Mouse (Mus musculus) lung, embryonic 14.5 days (tissue): ENCODE results near the gene Syt5. TPM values are rescaled to one million over a fixed set of nuclear protein-coding genes. Genes with fewer than 3 reads are reported as not detected.
A peak's percentile ranks its signal among the peaks of the same experiment; 100 is the strongest.

Experiments used
- ATAC-seq: fragments of 200-750 bp; cut with Nextera tagmentation; 2 replicates; pipeline ENCODE4 v1.8.0; 2017; ENCODE audit warnings: mild to moderate bottlenecking, moderate TSS enrichment, moderate library complexity; ENCODE audit not compliant: insufficient read depth
- DNase-seq: peaks from one replicate; pipeline ENCODE4 v3.0.0-alpha.2; 2015
- H3K27ac ChIP-seq: fragments of 300-500 bp; sonication (generic); 2 replicates; pipeline ENCODE4 v1.5.1; 2014; ENCODE audit warnings: low read depth, mild to moderate bottlenecking, moderate library complexity
- H3K27me3 ChIP-seq: fragments of 300-500 bp; sonication (generic); 2 replicates; pipeline ENCODE4 v1.6.1; 2014; ENCODE audit warnings: low read length, control low read depth; ENCODE audit not compliant: insufficient read depth
- H3K36me3 ChIP-seq: fragments of 300-500 bp; sonication (generic); 2 replicates; pipeline ENCODE4 v1.6.1; 2014; ENCODE audit warnings: control low read depth; ENCODE audit not compliant: insufficient read depth
- H3K4me1 ChIP-seq: fragments of 300-500 bp; sonication (generic); 2 replicates; pipeline ENCODE4 v1.6.1; 2014; ENCODE audit warnings: antibody characterized with exemption, control low read depth; ENCODE audit not compliant: insufficient read depth
- H3K4me2 ChIP-seq: fragments of 300-500 bp; sonication (generic); 2 replicates; pipeline ENCODE4 v1.6.1; 2014; ENCODE audit warnings: mild to moderate bottlenecking
- H3K4me3 ChIP-seq: fragments of 300-500 bp; sonication (generic); 2 replicates; pipeline ENCODE4 v1.5.1; 2014; ENCODE audit warnings: low read depth, low read length
- H3K9ac ChIP-seq: fragments of 300-500 bp; sonication (generic); 2 replicates; pipeline ENCODE4 v1.6.1; 2014
- H3K9me3 ChIP-seq: fragments of 300-500 bp; sonication (generic); 2 replicates; pipeline ENCODE4 v1.6.1; 2016; ENCODE audit warnings: low read depth, low read length, control low read depth
- CTCF ChIP-seq: IDR thresholded peaks from 2 replicates; pipeline ENCODE4 v1.5.1; 2016; ENCODE audit warnings: antibody characterized with exemption, low read depth
- WGBS: fragments of 180-500 bp; shearing (Covaris S2); extraction: QIAGEN DNeasy Blood & Tissue Kit; methylation state at CpG from one replicate; pipeline ENCODE4 v1.1.7; 2014; 5-methylcytosine and 5-hydroxymethylcytosine counted together
- microRNA-seq: library from miRNA; unstranded; fragments of <30 nt; microRNA quantifications from one replicate; pipeline ENCODE4, GENCODE M21; 2016; ENCODE audit warnings: borderline number of aligned reads
- polyA plus RNA-seq: library from polyadenylated mRNA; unstranded; fragments of >200 nt; fragmentation: Nextera tagmentation; extraction: Ambion mirVana; gene quantifications from 2 replicates; pipeline ENCODE4 v1.2.1, GENCODE M21; 2014

Gene Syt5
- polyA plus RNA-seq, 1 experiment from 2014 or later = 3.9 TPM

DNA sequence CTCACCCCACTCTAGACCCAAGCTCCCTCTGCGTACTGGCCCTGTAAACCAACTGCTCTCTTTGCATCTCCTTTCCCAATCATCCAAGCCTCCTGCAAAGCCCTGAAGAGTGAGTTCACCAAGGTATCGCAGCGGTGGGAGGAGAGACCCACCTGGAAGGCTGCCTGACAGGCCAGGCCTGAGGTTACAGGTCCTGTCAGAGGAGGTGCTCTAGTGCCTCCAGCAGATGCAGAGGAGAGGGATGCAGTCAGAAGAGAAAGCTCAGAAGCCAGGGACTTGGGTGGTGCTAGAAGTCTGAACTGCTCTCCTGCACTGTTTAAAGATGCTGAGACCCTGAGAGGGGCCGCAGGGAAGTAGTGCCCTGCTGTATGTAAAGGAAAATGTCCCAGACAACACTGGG lies 48.3 kb downstream of the Syt5 start:
- Histone ChIP-seq H3K4me1 (peaks cover 12% of the 10 kb centered on the region), H3K4me2 (peak overlapping the region; percentile 80; the same call in 1 of the 2 replicates), H3K36me3 (peaks cover 27% of the 10 kb centered on the region), H3K27me3 (no peaks in the 10 kb centered on the region), H3K4me3 (no peak overlapping the region), H3K27ac (no peak overlapping the region), H3K9ac (peak overlapping the region; percentile 36; the same call in 1 of the 2 replicates), H3K9me3 (no peaks in the 10 kb centered on the region)
- TF ChIP-seq CTCF = no peak
- DNase-seq = no peak
- no peak for ATAC-seq
- 86% methylated on average over 4 of the region's 4 CpGs for WGBS

DNA sequence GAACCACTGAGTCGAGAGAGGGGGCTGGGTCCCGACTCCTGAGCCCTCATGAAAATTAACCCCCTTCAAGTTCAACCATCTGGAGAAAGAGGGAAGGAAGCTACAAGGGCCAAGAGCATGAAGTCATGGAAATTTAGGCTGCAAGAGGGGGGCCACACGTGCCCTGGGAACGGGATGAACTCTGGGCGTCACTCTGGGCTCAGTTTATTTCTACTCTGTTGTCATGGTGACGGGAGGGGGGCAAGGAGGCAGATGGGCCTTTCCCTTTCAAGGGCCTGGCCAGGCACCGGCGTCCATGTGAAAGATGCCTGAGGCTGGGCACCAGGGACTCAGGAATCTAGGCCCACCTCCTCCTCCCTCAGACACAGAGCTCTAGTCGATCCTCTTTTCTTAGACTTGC lies 49.1 kb downstream of the Syt5 start:
- H3K4me3 ChIP-seq = 0 out of 2 replicates have a peak overlapping the region, but pooled peaks have one; percentile 1
- peaks cover 34% of the 10 kb centered on the region for H3K36me3 ChIP-seq
- H3K9me3 ChIP-seq = no peaks in the 10 kb centered on the region
- peaks cover 12% of the 10 kb centered on the region for H3K4me1 ChIP-seq
- 16% methylated on average over 9 of the region's 9 CpGs for WGBS
- ATAC-seq (no peak), DNase-seq (peak; percentile 75)
- H3K27me3 ChIP-seq = no peaks in the 10 kb centered on the region
- no peak overlapping the region for H3K27ac ChIP-seq
- TF ChIP-seq CTCF = no peak
- peak overlapping the region; percentile 80 for H3K4me2 ChIP-seq
- H3K9ac ChIP-seq = no peak overlapping the region

DNA sequence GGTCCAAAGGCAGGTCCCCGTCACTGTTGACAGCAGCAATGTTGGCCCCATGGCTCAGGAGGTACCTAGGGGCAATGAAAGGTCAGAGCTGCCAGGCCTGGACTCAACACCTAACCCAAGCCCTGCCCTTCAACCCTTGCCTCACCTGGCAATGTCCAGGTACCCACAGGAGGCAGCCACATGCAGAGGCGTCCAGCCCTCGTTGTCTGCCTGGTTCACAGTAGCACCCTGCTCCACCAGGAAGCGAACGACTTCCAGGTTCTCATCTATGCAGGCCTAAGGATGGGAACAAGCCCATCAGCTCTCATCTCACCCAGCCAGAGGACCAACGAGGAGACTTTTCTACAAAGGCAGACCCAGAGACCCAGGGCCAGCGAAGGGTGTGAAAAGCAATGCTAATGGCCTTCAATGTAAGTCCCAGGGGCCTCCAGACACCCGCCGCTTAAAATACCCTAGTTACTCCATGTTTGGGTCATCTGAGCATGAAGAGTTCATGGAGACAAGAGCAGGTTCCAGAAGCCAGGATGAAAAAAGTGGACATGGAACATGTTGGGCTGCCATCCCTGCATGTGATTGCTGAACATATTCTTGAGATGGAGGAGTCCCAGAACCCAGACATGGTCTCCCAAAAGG lies 50.0 kb downstream of the Syt5 start:
- peaks cover 42% of the 10 kb centered on the region for H3K36me3 ChIP-seq
- no peak overlapping the region for H3K9ac ChIP-seq
- no peak for DNase-seq
- H3K27me3 ChIP-seq = no peaks in the 10 kb centered on the region
- TF ChIP-seq CTCF = no peak
- 86% methylated on average over 9 of the region's 9 CpGs for WGBS
- no peaks in the 10 kb centered on the region for H3K9me3 ChIP-seq
- no peak for ATAC-seq
- H3K4me1 ChIP-seq = peaks cover 12% of the 10 kb centered on the region
- no peak overlapping the region for H3K27ac ChIP-seq
- no peak overlapping the region for H3K4me2 ChIP-seq
- H3K4me3 ChIP-seq = no peak overlapping the region

DNA sequence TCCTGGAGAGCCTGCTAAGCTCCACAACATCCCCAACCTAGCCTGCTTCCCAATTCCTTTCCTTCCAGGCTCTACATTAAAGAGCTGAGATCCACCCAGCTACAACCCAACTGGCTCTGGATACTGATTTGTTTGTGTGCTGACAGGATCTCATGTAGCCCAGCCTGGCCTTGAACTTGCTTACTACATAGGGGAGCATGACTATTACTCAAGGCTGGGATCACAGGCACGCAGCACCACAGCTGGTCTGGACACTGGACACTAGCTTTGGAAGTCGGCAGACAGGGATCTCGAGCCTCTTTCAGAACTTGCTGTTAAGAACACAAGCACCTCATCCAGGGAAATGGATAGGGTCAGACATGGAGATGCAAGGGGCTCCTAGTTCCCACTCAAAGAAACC lies 50.9 kb downstream of the Syt5 start:
- TF ChIP-seq CTCF = no peak
- Histone ChIP-seq H3K27me3 (no peaks in the 10 kb centered on the region), H3K4me3 (no peak overlapping the region), H3K27ac (no peak overlapping the region), H3K4me1 (peaks cover 12% of the 10 kb centered on the region), H3K9ac (no peak overlapping the region), H3K36me3 (peaks cover 49% of the 10 kb centered on the region), H3K9me3 (no peaks in the 10 kb centered on the region), H3K4me2 (no peak overlapping the region)
- WGBS = 91% methylated on average over 3 of the region's 3 CpGs
- ATAC-seq = no peak
- no peak for DNase-seq

DNA sequence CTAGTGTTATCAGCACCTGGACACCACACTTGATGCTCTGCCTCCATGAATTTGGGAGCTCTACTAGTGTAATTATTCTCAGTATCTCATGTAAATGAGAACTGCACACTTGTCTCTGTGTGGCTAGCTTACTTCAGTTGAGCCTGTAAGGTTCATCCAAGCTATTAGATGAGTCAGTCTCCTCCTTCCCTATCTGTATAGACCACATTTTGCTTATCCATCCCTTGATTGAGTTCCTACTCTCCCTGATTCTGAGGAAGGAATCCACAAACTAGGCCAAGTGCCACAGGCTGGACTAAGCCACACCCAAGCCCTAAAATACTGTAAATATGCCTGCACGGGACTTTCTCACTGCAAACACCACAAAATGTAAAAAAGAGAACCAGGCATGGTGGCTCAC lies 53.4 kb downstream of the Syt5 start:
- Histone ChIP-seq H3K27me3 (no peaks in the 10 kb centered on the region), H3K4me2 (no peak overlapping the region), H3K9ac (no peak overlapping the region), H3K9me3 (no peaks in the 10 kb centered on the region), H3K4me1 (peaks cover 5% of the 10 kb centered on the region; the same call in 1 of the 2 replicates), H3K27ac (no peak overlapping the region), H3K4me3 (no peak overlapping the region), H3K36me3 (peaks cover 59% of the 10 kb centered on the region)
- DNase-seq (no peak), ATAC-seq (no peak)
- no peak for TF ChIP-seq CTCF
- WGBS = 75% methylated on average over 1 of the region's 1 CpGs

DNA sequence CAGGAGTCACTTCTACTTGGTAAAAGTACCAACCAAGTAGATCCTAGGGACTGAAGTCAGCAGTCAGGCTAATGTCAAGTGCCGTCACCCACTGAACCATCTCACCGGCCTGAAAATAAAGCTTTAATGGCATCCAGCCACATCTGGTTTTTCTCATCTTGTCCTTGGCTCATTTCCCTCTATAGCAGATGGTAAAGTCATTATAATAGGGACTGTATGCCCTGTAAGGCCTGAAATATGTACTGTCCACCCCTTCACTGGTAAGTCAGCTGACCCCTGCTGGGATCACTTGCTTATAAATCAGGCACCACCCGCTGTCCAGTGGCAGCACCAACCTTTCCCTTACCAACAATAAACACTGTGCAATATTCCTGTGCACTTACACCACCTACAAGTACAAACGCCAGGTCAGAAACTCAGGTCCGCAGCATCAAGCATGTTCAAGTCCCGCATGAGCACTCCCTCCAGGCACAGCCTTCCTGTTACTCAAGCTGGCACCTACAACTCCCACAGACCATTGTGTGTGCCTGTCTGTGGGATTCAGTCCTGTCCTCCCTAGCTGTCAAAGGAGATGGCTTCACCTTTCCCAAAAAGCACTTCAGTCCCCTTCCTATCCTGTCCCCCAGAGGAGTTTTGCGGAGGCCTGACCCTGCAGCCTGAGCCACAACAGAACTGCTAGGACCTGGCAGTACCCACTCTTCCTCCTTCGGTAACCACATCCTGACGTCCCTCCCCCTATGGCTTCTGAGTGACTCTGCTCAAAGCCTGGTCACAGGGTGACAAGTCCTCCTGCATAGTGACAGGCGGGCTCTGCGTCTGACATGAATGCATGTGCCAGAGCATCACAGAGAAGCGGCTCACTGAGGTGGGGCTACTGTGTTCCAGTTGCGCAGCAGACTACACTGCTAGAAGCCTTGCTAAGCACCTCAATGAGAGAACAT lies 54.8 kb downstream of the Syt5 start:
- TF ChIP-seq CTCF = no peak
- peak; percentile 37 for DNase-seq

DNA sequence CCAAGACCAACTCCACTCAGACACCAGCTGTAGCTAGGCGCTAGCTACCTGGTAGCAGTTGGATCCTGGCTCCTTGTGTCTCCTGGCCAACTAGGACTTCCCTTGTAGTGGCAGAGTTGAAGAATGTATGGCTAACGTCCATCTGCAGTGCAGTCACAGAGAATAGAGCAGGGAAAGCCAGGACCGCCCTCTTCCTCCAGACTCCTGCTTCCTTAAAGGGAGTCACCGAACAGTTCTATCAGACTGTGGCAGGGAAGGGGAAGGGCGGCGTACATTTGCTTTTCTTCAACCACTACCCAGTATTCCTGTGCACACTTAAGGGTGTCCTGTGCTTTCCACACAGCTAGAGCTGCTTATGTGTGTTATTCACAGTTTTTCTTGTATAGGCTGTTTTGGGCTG lies 56.0 kb downstream of the Syt5 start:
- Histone ChIP-seq H3K9me3 (no peaks in the 10 kb centered on the region), H3K9ac (no peak overlapping the region), H3K27ac (no peak overlapping the region), H3K36me3 (peaks cover 70% of the 10 kb centered on the region), H3K4me3 (no peak overlapping the region), H3K27me3 (no peaks in the 10 kb centered on the region), H3K4me1 (no peaks in the 10 kb centered on the region), H3K4me2 (no peak overlapping the region)
- WGBS = 75% methylated on average over 6 of the region's 6 CpGs
- DNase-seq (no peak), ATAC-seq (no peak)
- no peak for TF ChIP-seq CTCF

More for the DNA sequence above, 54.8 kb downstream of the Syt5 start:
- H3K4me3 ChIP-seq = no peak overlapping the region
- no peak; the same call in 1 of the 2 replicates for ATAC-seq
- peaks cover 71% of the 10 kb centered on the region for H3K36me3 ChIP-seq
- 82% methylated on average over 13 of the region's 13 CpGs for WGBS
- H3K9me3 ChIP-seq = no peaks in the 10 kb centered on the region
- H3K4me2 ChIP-seq = no peak overlapping the region
- H3K9ac ChIP-seq = no peak overlapping the region; the same call in 1 of the 2 replicates
- H3K27ac ChIP-seq = no peak overlapping the region
- no peaks in the 10 kb centered on the region for H3K27me3 ChIP-seq
- H3K4me1 ChIP-seq = no peaks in the 10 kb centered on the region

Small RNA genes within 50 kb of the gene (microRNA-seq; reads per million reads assigned to microRNA genes)
- gene Gm23577 = not detected

Other genes with a start within 250 kb of the Syt5 start
- gene Ncr1, start 209.8 kb downstream of the Syt5 start, polyA plus RNA-seq = not detected in 2 replicates
- gene Gp6, start 149.8 kb downstream of the Syt5 start, polyA plus RNA-seq = 0.39 and 0.97 TPM in 2 replicates
- 25.9 and 27.3 TPM in 2 replicates for gene Rdh13, start 101.9 kb downstream of the Syt5 start, polyA plus RNA-seq
- gene Eps8l1, start 86.9 kb downstream of the Syt5 start, polyA plus RNA-seq = 9.5 and 13.6 TPM in 2 replicates
- 54.3 TPM in 2 replicates for gene Ppp1r12c, start 45.9 kb downstream of the Syt5 start, polyA plus RNA-seq
- gene Tnnt1, start 31.2 kb downstream of the Syt5 start, polyA plus RNA-seq = 6.3 and 15.4 TPM in 2 replicates
- 5.3 and 47.0 TPM in 2 replicates for gene Tnni3, start 23.3 kb downstream of the Syt5 start, polyA plus RNA-seq
- gene Dnaaf3, start 15.1 kb downstream of the Syt5 start, polyA plus RNA-seq = 0.87 and 1.2 TPM in 2 replicates
- gene Ptprh, start 56.5 kb upstream of the Syt5 start, polyA plus RNA-seq = not detected in 2 replicates
- gene Tmem86b, start 83.9 kb upstream of the Syt5 start, polyA plus RNA-seq = 1.0 and 1.3 TPM in 2 replicates
- 7.6 and 7.8 TPM in 2 replicates for gene Ppp6r1, start 111.5 kb upstream of the Syt5 start, polyA plus RNA-seq
- gene Hspbp1, start 137.5 kb upstream of the Syt5 start, polyA plus RNA-seq = 94.0 and 98.5 TPM in 2 replicates
- 1.4 and 1.6 TPM in 2 replicates for gene Brsk1, start 143.1 kb upstream of the Syt5 start, polyA plus RNA-seq
- not detected in 2 replicates for gene Tmem150b, start 177.7 kb upstream of the Syt5 start, polyA plus RNA-seq
- 51.3 and 53.1 TPM in 2 replicates for gene Kmt5c, start 192.6 kb upstream of the Syt5 start, polyA plus RNA-seq
- 37.3 and 40.1 TPM in 2 replicates for gene Cox6b2, start 205.6 kb upstream of the Syt5 start, polyA plus RNA-seq
- not detected in 2 replicates for gene Fam71e2, start 223.8 kb upstream of the Syt5 start, polyA plus RNA-seq
- not detected in 2 replicates for gene Il11, start 235.3 kb upstream of the Syt5 start, polyA plus RNA-seq
- not detected in 2 replicates for gene Tmem190, start 235.4 kb upstream of the Syt5 start, polyA plus RNA-seq
- gene Tmem238, start 242.1 kb upstream of the Syt5 start, polyA plus RNA-seq = 11.6 and 11.7 TPM in 2 replicates
- gene Rpl28, start 245.3 kb upstream of the Syt5 start, polyA plus RNA-seq = 294 and 337 TPM in 2 replicates